Mouse (Mus musculus) CD4-positive, CD25-positive, alpha-beta regulatory T cell (primary cell): ENCODE measurements around the gene Ndufa6. TPM values are rescaled to one million over a fixed set of nuclear protein-coding genes. Genes with fewer than 3 reads are reported as not detected.

Experiments
- polyA plus RNA-seq: library from polyadenylated mRNA; unstranded; fragments of 100-300 nt; shearing (Covaris generic); gene quantifications from one replicate; pipeline ENCODE4 v1.2.1, GENCODE M21; 2017

Ndufa6 gene
- 278 TPM for polyA plus RNA-seq

GRCm38 (mm10) chr15:82354126-82354945 lies at the start of gene Ndufa6:
Gene Ndufa6, minus strand, starts transcription at chr15:82354322.

DNA sequence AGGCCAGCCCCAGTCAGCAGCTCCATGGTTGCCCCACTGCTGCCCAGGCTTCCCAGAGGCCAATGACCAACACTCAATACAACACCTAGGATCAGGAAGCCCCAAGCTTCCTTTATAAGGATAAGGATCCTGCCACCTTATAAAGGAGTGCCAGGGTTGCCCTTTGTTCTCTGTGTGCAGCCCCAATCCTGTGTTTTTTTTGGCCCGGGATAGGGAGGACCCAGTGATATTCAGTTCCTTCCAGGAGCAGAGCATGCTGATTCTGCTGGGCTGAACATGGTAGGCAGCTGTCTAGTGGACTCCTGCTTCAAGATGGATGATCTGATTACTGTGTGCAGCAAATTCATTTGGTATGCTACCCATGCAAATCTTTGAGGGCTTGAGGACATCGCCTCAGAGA lies 39.8 kb upstream of the Ndufa6 start, which contains the start of gene Cyp2d11:
Gene Cyp2d11, minus strand, starts transcription at position 101 of the 400 bp plus-strand sequence.

DNA sequence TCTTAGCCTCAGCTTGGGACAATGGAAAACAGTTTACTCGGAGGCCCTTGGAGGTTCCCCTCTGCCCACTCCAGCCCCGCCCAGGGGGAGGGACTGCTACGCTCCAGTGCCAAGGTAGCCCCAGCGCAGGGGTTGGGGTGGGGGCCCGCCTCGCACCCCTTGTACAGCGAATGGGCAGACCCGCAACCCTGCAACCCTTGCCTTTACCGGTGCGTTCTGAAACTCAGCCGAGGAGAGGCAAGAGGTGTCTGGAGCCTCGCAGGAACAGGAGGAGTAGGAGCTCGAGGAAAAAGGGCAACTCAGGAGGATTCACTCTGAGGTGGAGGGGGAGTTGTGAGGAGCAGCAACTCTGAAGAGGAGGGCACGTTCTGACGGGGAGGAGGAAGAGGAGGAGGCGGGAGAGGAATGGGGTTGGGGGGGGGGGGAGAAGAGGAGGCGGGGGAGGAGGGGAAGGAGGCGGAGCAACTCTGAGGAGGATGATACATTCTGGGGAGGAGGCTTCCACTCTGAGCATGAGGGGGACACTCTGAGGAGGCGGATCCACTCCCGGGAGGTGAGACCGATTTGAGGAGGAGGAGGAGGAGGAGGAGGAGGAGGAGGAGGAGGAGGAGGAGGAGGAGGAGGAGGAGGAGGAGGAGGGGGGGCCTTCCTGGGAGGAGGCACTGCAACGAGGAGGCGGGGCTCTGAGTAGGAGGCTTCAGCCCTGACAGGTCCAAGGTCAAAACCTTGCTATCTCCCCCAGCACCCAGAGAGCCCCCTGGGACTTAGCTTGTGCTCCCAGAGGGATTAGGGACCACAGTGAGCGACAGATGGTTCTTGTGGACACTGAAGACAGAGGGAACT lies 26.0 kb upstream of the Ndufa6 start, which contains the start of gene Cyp2d22:
Gene Cyp2d22, minus strand, starts transcription at position 390 of the 843 bp plus-strand sequence.

DNA sequence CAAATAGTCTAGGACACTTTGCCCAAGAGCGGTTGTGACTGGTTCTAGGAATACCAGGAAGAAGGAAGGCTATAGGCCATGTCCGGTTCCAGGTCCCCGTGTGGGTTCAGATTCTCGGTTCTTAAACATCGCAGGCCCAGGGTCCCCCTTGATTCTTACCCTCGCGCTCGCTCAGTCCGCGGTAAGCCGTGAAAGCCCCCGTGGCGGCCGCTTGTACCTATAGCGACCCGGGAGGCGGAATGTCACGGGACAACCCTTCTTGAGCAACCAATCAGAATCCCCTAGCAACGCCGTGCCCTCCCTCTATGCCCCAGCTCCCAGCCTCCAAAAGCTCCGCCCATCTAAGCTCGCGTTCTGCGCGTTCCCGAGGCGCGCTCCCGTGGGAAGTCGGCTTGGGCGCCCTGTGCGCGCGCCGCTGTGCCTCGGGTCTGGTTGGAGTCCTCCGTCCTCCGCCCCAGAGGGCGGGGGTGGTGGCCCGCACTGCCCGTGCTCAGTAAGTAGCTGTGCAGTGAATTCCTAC lies 15.5 kb downstream of the Ndufa6 start, which contains the start of the genes Naga, Pheta2 and Smdt1:
Gene Naga, minus strand, starts transcription at position 333 of the 520 bp plus-strand sequence.
Gene Pheta2, plus strand, starts transcription at position 350 of the 520 bp plus-strand sequence.
Gene Smdt1, plus strand, starts transcription at position 367 of the 520 bp plus-strand sequence.

Other genes starting within 250 kb of the Ndufa6 start
- gene Ccdc134, start 226.4 kb downstream of the Ndufa6 start, polyA plus RNA-seq, result 27.4 TPM
- gene Srebf2, start 207.1 kb downstream of the Ndufa6 start, polyA plus RNA-seq, result 142 TPM
- gene Shisa8, start 141.5 kb downstream of the Ndufa6 start, polyA plus RNA-seq, result 0.29 TPM
- 2.5 TPM for gene Tnfrsf13c, start 130.0 kb downstream of the Ndufa6 start, polyA plus RNA-seq
- gene Cenpm, start 109.6 kb downstream of the Ndufa6 start, polyA plus RNA-seq, result 5.0 TPM
- gene 1500009C09Rik, start 101.9 kb downstream of the Ndufa6 start, polyA plus RNA-seq, result not detected
- 0.31 TPM for gene Sept3, start 79.4 kb downstream of the Ndufa6 start, polyA plus RNA-seq
- 0.12 TPM for gene Wbp2nl, start 55.4 kb downstream of the Ndufa6 start, polyA plus RNA-seq
- gene Naga, start 15.4 kb downstream of the Ndufa6 start, polyA plus RNA-seq, result 61.8 TPM
- gene Pheta2, start 15.4 kb downstream of the Ndufa6 start, polyA plus RNA-seq, result 5.5 TPM
- 178 TPM for gene Smdt1, start 15.4 kb downstream of the Ndufa6 start, polyA plus RNA-seq
- 11.0 TPM for gene Cyp2d22, start 25.9 kb upstream of the Ndufa6 start, polyA plus RNA-seq
- gene Cyp2d11, start 39.7 kb upstream of the Ndufa6 start, polyA plus RNA-seq, result not detected
- gene Cyp2d10, start 52.9 kb upstream of the Ndufa6 start, polyA plus RNA-seq, result not detected
- not detected for gene Cyp2d9, start 79.1 kb upstream of the Ndufa6 start, polyA plus RNA-seq
- gene Cyp2d12, start 200.8 kb upstream of the Ndufa6 start, polyA plus RNA-seq, result not detected